Mouse (Mus musculus): ENCODE measurements around the gene Chaf1b. TPM values are rescaled to one million over a fixed set of nuclear protein-coding genes. Genes with fewer than 3 reads are reported as not detected.

Gene Chaf1b
- total RNA-seq, 2 experiments from 2014 or later = 0.47 to 0.53 TPM

Other genes with a start within 250 kb of the Chaf1b start
- 10 to 100 TPM; 18.2 to 19.8 TPM for gene Cbr3, start 200.7 kb upstream of the Chaf1b start, total RNA-seq (2021)
- 100 to 1,000 TPM; 104 to 114 TPM for gene Dop1b, start 172.0 kb upstream of the Chaf1b start, total RNA-seq (2021)
- 10 to 100 TPM; 30.4 to 31.2 TPM for gene Morc3, start 51.8 kb upstream of the Chaf1b start, total RNA-seq (2021)
- gene Cldn14, start 124.9 kb downstream of the Chaf1b start, total RNA-seq (2021) = 1 to 10 TPM; 1.5 TPM
- under 1 TPM; 0.07 to 0.33 TPM for gene Sim2, start 201.0 kb downstream of the Chaf1b start, total RNA-seq (2021)

All from layer of hippocampus, postnatal 36 days (tissue).